In the genomic region with DNA sequence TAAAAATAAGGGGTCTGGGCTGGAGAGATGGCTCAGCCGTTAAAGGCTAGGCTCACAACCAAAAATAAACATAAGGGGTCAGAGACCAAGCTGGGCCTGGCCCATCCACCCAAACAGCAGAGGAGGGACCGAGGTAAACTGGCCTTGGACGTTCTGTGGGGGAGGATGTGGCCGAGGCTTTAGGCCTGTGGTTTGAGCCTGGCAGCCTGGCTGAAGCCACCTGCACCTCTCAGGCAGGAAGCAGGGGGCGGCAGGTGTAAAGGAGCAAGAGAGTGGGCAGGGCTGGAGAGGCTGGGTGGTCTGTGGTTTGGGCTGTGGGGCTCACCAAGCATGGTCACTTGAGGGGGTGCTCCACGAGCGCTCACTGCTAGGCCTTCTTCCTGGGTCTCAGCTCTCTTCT, we compare ENCODE assay signal across 26 mouse cellular contexts. TPM values are rescaled to one million over a fixed set of nuclear protein-coding genes. Genes with fewer than 3 reads are reported as not detected.
DNase-seq lines count a peak whose midpoint lies in the region; ATAC-seq lines count a peak whose summit lies in the region.
"Had no signal": no experiment of that assay in that cellular context is flagged by ENCODE, and none has a peak within 500 bp of the region (broad histone marks: within the 10 kb centered on the region; RNA-seq: fewer than 3 reads in every experiment).

No protein-coding gene starts in this region.

- no peak overlapping the region for H3K4me2 ChIP-seq in neural tube, embryonic 12.5 days (replicated peaks)
- H3K4me2 ChIP-seq in liver, embryonic 16.5 days (ENCODE audit: low read depth, low read length) = no peak overlapping the region
- H3K4me2 ChIP-seq: forebrain, embryonic 15.5 days; midbrain, embryonic 12.5 days had no signal

- WGBS in neural tube, embryonic 12.5 days = 81% methylated on average over 7 of the region's 7 CpGs
- WGBS in liver, embryonic 16.5 days (ENCODE audit: insufficient replicate concordance) = 43% methylated on average over 7 of the region's 7 CpGs

- intact Hi-C loops in left cerebral cortex, postnatal 4 days (cut with DNase I) = no loop called here

- 0 out of 2 replicates have a peak overlapping the region, but pooled peaks have one; percentile 10 for H3K9ac ChIP-seq in neural tube, embryonic 12.5 days
- no peak overlapping the region for H3K9ac ChIP-seq in liver, embryonic 16.5 days (ENCODE audit: low read depth, low read length)
- H3K9ac ChIP-seq: forebrain, embryonic 15.5 days; liver, embryonic 14.5 days; midbrain, embryonic 12.5 days had no signal

- H3K4me1 ChIP-seq in neural tube, embryonic 12.5 days = peaks cover 9% of the 10 kb centered on the region; the same call in 1 of the 2 replicates
- H3K4me1 ChIP-seq in liver, embryonic 16.5 days (ENCODE audit: control insufficient read depth, low read depth, low read length) = no peaks in the 10 kb centered on the region; the same call in none of the 2 replicates

- no peaks in the 10 kb centered on the region for H3K9me3 ChIP-seq in neural tube, embryonic 12.5 days
- no peaks in the 10 kb centered on the region for H3K9me3 ChIP-seq in liver, embryonic 16.5 days (replicated peaks; ENCODE audit: control insufficient read depth, low read length)
- H3K9me3 ChIP-seq: embryonic facial prominence, embryonic 10.5 days; forebrain, embryonic 15.5 days; heart, embryonic 10.5 days; midbrain, embryonic 12.5 days had no signal

- no peak for DNase-seq in neural tube, embryonic 10.5 days (ENCODE audit: extremely low spot score, low spot score)
- DNase-seq in induced T-regulatory cell, adult 2 months (ENCODE audit: low read depth) = peak; percentile 60
- DNase-seq in cerebellum, adult 11-12 months = no peak
- no peak for DNase-seq in cerebellum, adult 18-20 months
- DNase-seq in left cerebral cortex, postnatal 4 days = no peak
- DNase-seq: adrenal gland, postnatal 25 days; cerebellum, postnatal 10 days; kidney, adult 11 months; lung, postnatal 10 days; right cerebral cortex, adult 18-20 months; thymus, postnatal 14 days had no signal

- ATAC-seq in neural tube, embryonic 12.5 days (ENCODE audit: low FRiP score, low read depth) = no peak
- ATAC-seq in liver, embryonic 16.5 days (ENCODE audit: low read depth) = peak; percentile 52
- ATAC-seq: forebrain, embryonic 15.5 days; hindbrain, postnatal 0 days had no signal

- no peak overlapping the region for H3K27ac ChIP-seq in neural tube, embryonic 12.5 days
- H3K27ac ChIP-seq in liver, embryonic 16.5 days (ENCODE audit: low read length) = no peak overlapping the region
- H3K27ac ChIP-seq: embryonic facial prominence, embryonic 10.5 days; forebrain, embryonic 15.5 days; heart, embryonic 10.5 days; hindbrain, postnatal 0 days; kidney, postnatal 0 days; liver, embryonic 14.5 days; midbrain, embryonic 12.5 days had no signal

- no peaks in the 10 kb centered on the region for H3K27me3 ChIP-seq in neural tube, embryonic 12.5 days (replicated peaks)
- H3K27me3 ChIP-seq in liver, embryonic 16.5 days (ENCODE audit: control insufficient read depth, insufficient read depth, low read depth, low read length) = no peaks in the 10 kb centered on the region
- H3K27me3 ChIP-seq: forebrain, embryonic 15.5 days; midbrain, embryonic 12.5 days had no signal

- H3K4me3 ChIP-seq in neural tube, embryonic 12.5 days = no peak overlapping the region
- no peak overlapping the region for H3K4me3 ChIP-seq in liver, embryonic 16.5 days (ENCODE audit: low read depth, low read length)
- H3K4me3 ChIP-seq: embryonic facial prominence, embryonic 10.5 days; forebrain, embryonic 15.5 days; heart, embryonic 10.5 days; midbrain, embryonic 12.5 days had no signal

- H3K36me3 ChIP-seq in neural tube, embryonic 12.5 days = no peaks in the 10 kb centered on the region
- H3K36me3 ChIP-seq in liver, embryonic 16.5 days (ENCODE audit: control insufficient read depth, insufficient read depth) = no peaks in the 10 kb centered on the region
- H3K36me3 ChIP-seq: embryonic facial prominence, embryonic 10.5 days; forebrain, embryonic 15.5 days; heart, embryonic 10.5 days; midbrain, embryonic 12.5 days had no signal

RNA-seq across cellular contexts. Expression of gene Il2rb, which starts 16.9 kb away (rescaled TPM):
- not detected in 2 replicates for polyA plus RNA-seq in neural tube, embryonic 12.5 days (2016; fragmentation: Nextera tagmentation; extraction: Ambion mirVana)
- 0.63 and 1.1 TPM in 2 replicates for polyA plus RNA-seq in liver, embryonic 16.5 days (2015; fragmentation: Nextera tagmentation; extraction: Ambion mirVana)
- under 1 TPM in 1 of 2 experiments, not detected in 1; 0.08 TPM for total RNA-seq in left cerebral cortex, postnatal 4 days (2021)
- total RNA-seq: gastrocnemius, adult 8-10 months; granulocyte monocyte progenitor cell, adult 5-6 weeks had no signal
- polyA plus RNA-seq: embryonic facial prominence, embryonic 10.5 days; forebrain, embryonic 15.5 days; heart, embryonic 10.5 days; limb, embryonic 11.5 days; midbrain, embryonic 12.5 days had no signal

RNA-seq across cellular contexts. Expression of gene C1qtnf6, which starts 19.3 kb away (rescaled TPM):
- 7.1 and 8.7 TPM in 2 replicates for polyA plus RNA-seq in neural tube, embryonic 12.5 days (2016; fragmentation: Nextera tagmentation; extraction: Ambion mirVana)
- 3.6 and 5.3 TPM in 2 replicates for polyA plus RNA-seq in liver, embryonic 16.5 days (2015; fragmentation: Nextera tagmentation; extraction: Ambion mirVana)
- total RNA-seq in left cerebral cortex, postnatal 4 days (2021) = 10 to 100 TPM; 12.2 to 13.4 TPM

RNA-seq across cellular contexts. Expression of gene Sstr3, which starts 32.5 kb away (rescaled TPM):
- 0.18 and 0.24 TPM in 2 replicates for polyA plus RNA-seq in neural tube, embryonic 12.5 days (2016; fragmentation: Nextera tagmentation; extraction: Ambion mirVana)
- polyA plus RNA-seq in liver, embryonic 16.5 days (2015; fragmentation: Nextera tagmentation; extraction: Ambion mirVana) = 0.02 TPM in 1 of 2 replicates, not detected in the other
- 1 to 10 TPM; 5.5 to 6.5 TPM for total RNA-seq in left cerebral cortex, postnatal 4 days (2021)
- total RNA-seq: gastrocnemius, adult 8-10 months; granulocyte monocyte progenitor cell, adult 5-6 weeks; hematopoietic stem cell, adult 5-6 weeks had no signal
- polyA plus RNA-seq: embryonic facial prominence, embryonic 10.5 days; heart, embryonic 10.5 days; heart, embryonic 16.5 days; limb, embryonic 11.5 days had no signal

RNA-seq across cellular contexts. Expression of gene Tmprss6, which starts 43.5 kb away (rescaled TPM):
- 0.71 TPM in 1 of 2 replicates, not detected in the other for polyA plus RNA-seq in neural tube, embryonic 12.5 days (2016; fragmentation: Nextera tagmentation; extraction: Ambion mirVana)
- polyA plus RNA-seq in liver, embryonic 16.5 days (2015; fragmentation: Nextera tagmentation; extraction: Ambion mirVana) = 29.6 and 33.7 TPM in 2 replicates
- not detected for total RNA-seq in left cerebral cortex, postnatal 4 days (2021)
- total RNA-seq: granulocyte monocyte progenitor cell, adult 5-6 weeks; hematopoietic stem cell, adult 5-6 weeks; monocyte, adult 5-6 weeks had no signal
